Mouse (Mus musculus): ENCODE measurements at regions not wholly inside any gene's neighbourhood (a gene's known extent, or its start where the extent isn't known, plus 50 kb on each side); places are given as distances from the start of the nearest gene placed in this dataset.

- DNase-seq = no peak
Measured at GRCm38 (mm10) chr1:120911962-120912670, 309.9 kb downstream of the En1 start.

- DNase-seq = no peak
Measured at GRCm38 (mm10) chr1:120921540-120921939, 319.3 kb downstream of the En1 start.

GRCm38 (mm10) chr1:120925271-120925670 is 323.1 kb downstream of the En1 start:
- DNase-seq = no peak

- DNase-seq = no peak
Measured at GRCm38 (mm10) chr1:120930141-120930540, 327.9 kb downstream of the En1 start.

- no peak for DNase-seq
Measured at GRCm38 (mm10) chr1:120935321-120935720, 333.1 kb downstream of the En1 start.

- no peak for DNase-seq
Measured at GRCm38 (mm10) chr1:120943711-120944110, 341.5 kb downstream of the En1 start.

GRCm38 (mm10) chr1:120946349-120946748 is 344.1 kb downstream of the En1 start:
- no peak for DNase-seq

GRCm38 (mm10) chr1:120961235-120961634 is 359.0 kb downstream of the En1 start:
- DNase-seq = no peak

GRCm38 (mm10) chr1:120961984-120962383 is 359.8 kb downstream of the En1 start:
- DNase-seq = no peak

GRCm38 (mm10) chr1:120963477-120964178 is 361.4 kb downstream of the En1 start:
- DNase-seq = peak in 1 of 2 experiments; percentile 27

- no peak for DNase-seq
Measured at GRCm38 (mm10) chr1:120964179-120964517, 361.9 kb downstream of the En1 start.

GRCm38 (mm10) chr1:120966132-120966531 is 363.9 kb downstream of the En1 start:
- no peak for DNase-seq

- DNase-seq = peak; percentile 48 to 79
Measured at GRCm38 (mm10) chr1:120974661-120975060, 357.7 kb downstream of the Insig2 start.

- no peak for DNase-seq
Measured at GRCm38 (mm10) chr1:121004535-121004934, 327.9 kb downstream of the Insig2 start.

- DNase-seq = no peak
Measured at GRCm38 (mm10) chr1:121005198-121005597, 327.2 kb downstream of the Insig2 start.

- no peak for DNase-seq
Measured at GRCm38 (mm10) chr1:121012126-121012525, 320.3 kb downstream of the Insig2 start.

GRCm38 (mm10) chr1:121013839-121014503 is 318.4 kb downstream of the Insig2 start:
- DNase-seq = no peak

- DNase-seq = no peak
Measured at GRCm38 (mm10) chr1:121029375-121029774, 303.0 kb downstream of the Insig2 start.

GRCm38 (mm10) chr1:121034761-121035393 is 297.5 kb downstream of the Insig2 start:
- DNase-seq = no peak

GRCm38 (mm10) chr1:121046581-121046980 is 285.8 kb downstream of the Insig2 start:
- no peak for DNase-seq

- no peak for DNase-seq
Measured at GRCm38 (mm10) chr1:121047406-121047805, 285.0 kb downstream of the Insig2 start.

- no peak for DNase-seq
Measured at GRCm38 (mm10) chr1:121049684-121050083, 282.7 kb downstream of the Insig2 start.

- no peak for DNase-seq
Measured at GRCm38 (mm10) chr1:121050695-121051495, 281.5 kb downstream of the Insig2 start.
